Mouse (Mus musculus) spleen, postnatal 14 days (tissue): Measurements from ENCODE around the gene Nkpd1.
A peak's percentile ranks its signal among the peaks of the same experiment; 100 is the strongest.
"Not testable (repeated sequence)": the region's sequence is repeated elsewhere in the genome, so short reads cannot be mapped to it uniquely, and the experiment has no call there.

Experiments
- DNase-seq, 2 experiments: peaks; one replicate each; pipeline ENCODE4 v3.0.0; 2021 to 2022; ENCODE audit warnings: low spot score in 2 of 2

Gene Nkpd1

GRCm38 (mm10) chr7:19506326-19506725 is 11.3 kb upstream of the Nkpd1 start:
- no peak for DNase-seq

GRCm38 (mm10) chr7:19506969-19507611 is 10.5 kb upstream of the Nkpd1 start:
- peak; percentile 34 to 46 for DNase-seq

GRCm38 (mm10) chr7:19507612-19507981 is 10.0 kb upstream of the Nkpd1 start:
- no peak for DNase-seq

- peak; percentile 82 to 89 for DNase-seq
Measured at GRCm38 (mm10) chr7:19508150-19508923, 9.3 kb upstream of the Nkpd1 start, which contains the start of the genes Bloc1s3 and Trappc6a. Gene Bloc1s3, minus strand, starts transcription at chr7:19508367. Gene Trappc6a, plus strand, starts transcription at chr7:19508395.

- DNase-seq: no peak
Measured at GRCm38 (mm10) chr7:19508924-19509568, 8.6 kb upstream of the Nkpd1 start.

- no peak for DNase-seq
Measured at GRCm38 (mm10) chr7:19509786-19510185, 7.9 kb upstream of the Nkpd1 start.

GRCm38 (mm10) chr7:19511934-19512333 is 5.7 kb upstream of the Nkpd1 start:
- DNase-seq: not testable (repeated sequence)

- no peak for DNase-seq
Measured at GRCm38 (mm10) chr7:19512353-19512752, 5.3 kb upstream of the Nkpd1 start.

GRCm38 (mm10) chr7:19520032-19520431 is 2.4 kb downstream of the Nkpd1 start:
- DNase-seq: no peak

- no peak for DNase-seq
Measured at GRCm38 (mm10) chr7:19523017-19523756, 5.5 kb downstream of the Nkpd1 start.

- peak in 1 of 2 experiments; percentile 40 for DNase-seq
Measured at GRCm38 (mm10) chr7:19523757-19524419, 6.2 kb downstream of the Nkpd1 start.

- no peak for DNase-seq
Measured at GRCm38 (mm10) chr7:19524420-19525104, 6.9 kb downstream of the Nkpd1 start.

GRCm38 (mm10) chr7:19525105-19525481 is 7.5 kb downstream of the Nkpd1 start:
- DNase-seq: no peak

GRCm38 (mm10) chr7:19531077-19531476 is 13.4 kb downstream of the Nkpd1 start:
- no peak for DNase-seq

GRCm38 (mm10) chr7:19532240-19532639 is 14.6 kb downstream of the Nkpd1 start:
- no peak for DNase-seq

GRCm38 (mm10) chr7:19534676-19535075 is 17.0 kb downstream of the Nkpd1 start:
- DNase-seq: no peak

GRCm38 (mm10) chr7:19540771-19541566 is 23.3 kb downstream of the Nkpd1 start:
- no peak for DNase-seq

- DNase-seq: no peak
Measured at GRCm38 (mm10) chr7:19541681-19542154, 24.1 kb downstream of the Nkpd1 start.

- DNase-seq: no peak
Measured at GRCm38 (mm10) chr7:19542155-19542691, 24.6 kb downstream of the Nkpd1 start.

- DNase-seq: peak in 1 of 2 experiments; percentile 37
Measured at GRCm38 (mm10) chr7:19543584-19543983, 25.9 kb downstream of the Nkpd1 start.
